8 mouse cellular contexts compared by ENCODE assay signal in the genomic region with DNA sequence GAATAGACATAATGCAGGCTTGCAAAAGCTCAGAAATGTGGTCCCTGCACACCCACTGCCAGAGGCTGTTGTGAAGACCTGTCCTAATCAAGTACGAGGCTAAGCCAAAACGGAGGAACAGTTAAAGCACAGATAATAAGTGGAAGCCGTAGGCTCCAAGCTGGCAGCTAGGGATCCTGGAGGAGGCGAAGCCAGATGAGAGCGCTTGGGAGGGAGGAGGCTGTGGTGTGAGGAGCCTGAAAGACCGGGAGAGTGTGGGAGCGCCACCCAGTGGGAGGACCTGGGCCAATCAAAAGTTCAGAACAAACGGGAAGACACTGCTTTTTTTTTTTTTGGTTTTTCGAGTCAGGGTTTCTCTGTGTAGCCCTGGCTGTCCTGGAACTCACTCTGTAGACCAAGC. TPM values are rescaled to one million over a fixed set of nuclear protein-coding genes. Genes with fewer than 3 reads are reported as not detected.
DNase-seq lines count a peak whose midpoint lies in the region; ATAC-seq and TF ChIP-seq lines count a peak whose summit lies in the region.

No protein-coding gene starts in this region.

- H3K4me1 ChIP-seq in embryonic facial prominence, embryonic 11.5 days (ENCODE audit: control insufficient read depth, insufficient read depth, low read length): peaks cover 11% of the 10 kb centered on the region
- peaks cover 6% of the 10 kb centered on the region for H3K4me1 ChIP-seq in liver, adult 2 months (ENCODE audit: control insufficient read depth, insufficient read depth, low read length)
- peaks cover 4% of the 10 kb centered on the region; the same call in 1 of the 2 replicates for H3K4me1 ChIP-seq in neural tube, embryonic 11.5 days (ENCODE audit: control insufficient read depth, insufficient read depth, low read length)

- no peaks in the 10 kb centered on the region for H3K27me3 ChIP-seq in embryonic facial prominence, embryonic 11.5 days (ENCODE audit: control insufficient read depth, insufficient read depth, low read length)
- no peaks in the 10 kb centered on the region for H3K27me3 ChIP-seq in liver, adult 2 months (ENCODE audit: control insufficient read depth, insufficient read depth, low read length)
- no peaks in the 10 kb centered on the region for H3K27me3 ChIP-seq in neural tube, embryonic 11.5 days (ENCODE audit: control insufficient read depth, insufficient read depth, low read length)

- H3K4me2 ChIP-seq in embryonic facial prominence, embryonic 11.5 days (ENCODE audit: low read depth, low read length): peak overlapping the region; percentile 16; the same call in 1 of the 2 replicates
- H3K4me2 ChIP-seq in neural tube, embryonic 11.5 days (ENCODE audit: low read depth): 0 out of 2 replicates have a peak overlapping the region, but pooled peaks have one; percentile 3

- DNase-seq in CD4-positive helper T cell, adult 2 months (ENCODE audit: low read depth, low spot score): peak; percentile 63
- peak; percentile 80 for DNase-seq in adrenal gland, adult 2 months
- DNase-seq in embryonic facial prominence, embryonic 11.5 days (ENCODE audit: low spot score): peak; percentile 87
- DNase-seq in heart, adult 9 months (ENCODE audit: low spot score in 2 of 2): peak; percentile 56 to 72
- peak; percentile 90 for DNase-seq in kidney, postnatal 10 days
- peak; percentile 68 for DNase-seq in liver, adult 2 months (ENCODE audit: extremely low read depth, low read depth, low spot score)
- DNase-seq in neural tube, embryonic 11.5 days (ENCODE audit: low spot score): peak; percentile 85
- DNase-seq in testis, postnatal 14 days (ENCODE audit: low spot score): peak; percentile 69

- TF ChIP-seq POLR2A in liver, adult 2 months (IDR thresholded peaks at IDR 0.05; ENCODE audit: extremely low read depth, insufficient read depth, low read length): no peak

- no peak for ATAC-seq in embryonic facial prominence, embryonic 11.5 days (replicated peaks; ENCODE audit: insufficient number of reproducible peaks, low FRiP score, low TSS enrichment, low read depth)
- ATAC-seq in neural tube, embryonic 11.5 days (ENCODE audit: insufficient read depth, low FRiP score, low TSS enrichment): no peak

- H3K27ac ChIP-seq in embryonic facial prominence, embryonic 11.5 days (replicated peaks; ENCODE audit: low read depth, low read length): no peak overlapping the region
- H3K27ac ChIP-seq in liver, adult 2 months (replicated peaks; ENCODE audit: insufficient read depth, low read depth, low read length): no peak overlapping the region
- H3K27ac ChIP-seq in neural tube, embryonic 11.5 days (ENCODE audit: low read depth, low read length): no peak overlapping the region

- H3K9me3 ChIP-seq in embryonic facial prominence, embryonic 11.5 days (replicated peaks; ENCODE audit: control insufficient read depth, low read length): no peaks in the 10 kb centered on the region
- no peaks in the 10 kb centered on the region for H3K9me3 ChIP-seq in neural tube, embryonic 11.5 days (ENCODE audit: control insufficient read depth, low read length)

- peak; percentile 90 for TF ChIP-seq CTCF in liver, adult 2 months (IDR thresholded peaks at IDR 0.05; ENCODE audit: low read depth, low read length)

- no peaks in the 10 kb centered on the region for H3K79me2 ChIP-seq in liver, adult 2 months (ENCODE audit: control insufficient read depth, insufficient read depth, low read length)

- WGBS in embryonic facial prominence, embryonic 11.5 days: 2% methylated on average over 9 of the region's 9 CpGs
- WGBS in liver, adult 2 months: 4% methylated on average over 9 of the region's 9 CpGs
- 4% methylated on average over 9 of the region's 9 CpGs for WGBS in neural tube, embryonic 11.5 days

- H3K4me3 ChIP-seq in embryonic facial prominence, embryonic 11.5 days (ENCODE audit: low read depth, low read length): no peak overlapping the region
- H3K4me3 ChIP-seq in liver, adult 2 months (ENCODE audit: insufficient read depth, low read depth, low read length): no peak overlapping the region
- H3K4me3 ChIP-seq in neural tube, embryonic 11.5 days (ENCODE audit: low read depth, low read length): no peak overlapping the region

- no peaks in the 10 kb centered on the region for H3K36me3 ChIP-seq in embryonic facial prominence, embryonic 11.5 days (replicated peaks; ENCODE audit: control insufficient read depth, insufficient read depth, low read depth, low read length)
- H3K36me3 ChIP-seq in liver, adult 2 months (ENCODE audit: control insufficient read depth, insufficient read depth, low read length): no peaks in the 10 kb centered on the region
- H3K36me3 ChIP-seq in neural tube, embryonic 11.5 days (ENCODE audit: control insufficient read depth, insufficient read depth, low read length): no peaks in the 10 kb centered on the region

- no peak overlapping the region; the same call in 1 of the 2 replicates for H3K9ac ChIP-seq in embryonic facial prominence, embryonic 11.5 days (replicated peaks; ENCODE audit: low read length)
- H3K9ac ChIP-seq in liver, adult 2 months (ENCODE audit: low read depth, low read length): peak overlapping the region; percentile 23; the same call in 1 of the 2 replicates
- no peak overlapping the region for H3K9ac ChIP-seq in neural tube, embryonic 11.5 days (ENCODE audit: low read length)

RNA-seq across cellular contexts. Expression of a gene that starts 4.6 kb away (rescaled TPM):
- total RNA-seq in adrenal gland, adult 2 months (2021): 10 to 100 TPM; 52.8 to 57.4 TPM
- polyA plus RNA-seq in adrenal gland, adult 2 months (2012; rRNA removed): 50.3 and 62.4 TPM in 2 replicates
- polyA plus RNA-seq in embryonic facial prominence, embryonic 11.5 days (2014; fragmentation: Nextera tagmentation; extraction: Ambion mirVana): 5.5 TPM in 2 replicates
- 0.55 and 0.74 TPM in 2 replicates for total RNA-seq in liver, adult 2 months (2014; rRNA removed)
- polyA plus RNA-seq in liver, adult 2 months (2012; rRNA removed): 0.45 and 1.8 TPM in 2 replicates
- polyA plus RNA-seq in neural tube, embryonic 11.5 days (2014; fragmentation: Nextera tagmentation; extraction: Ambion mirVana): 0.66 and 1.3 TPM in 2 replicates

RNA-seq across cellular contexts. Expression of a gene that starts 21.9 kb away (rescaled TPM):
- 100 to 1,000 TPM; 104 to 107 TPM for total RNA-seq in adrenal gland, adult 2 months (2021)
- polyA plus RNA-seq in adrenal gland, adult 2 months (2012; rRNA removed): 102 and 105 TPM in 2 replicates
- polyA plus RNA-seq in embryonic facial prominence, embryonic 11.5 days (2014; fragmentation: Nextera tagmentation; extraction: Ambion mirVana): 91.0 and 93.2 TPM in 2 replicates
- 51.5 and 58.5 TPM in 2 replicates for total RNA-seq in liver, adult 2 months (2014; rRNA removed)
- polyA plus RNA-seq in liver, adult 2 months (2012; rRNA removed): 67.1 and 67.7 TPM in 2 replicates
- polyA plus RNA-seq in neural tube, embryonic 11.5 days (2014; fragmentation: Nextera tagmentation; extraction: Ambion mirVana): 104 and 110 TPM in 2 replicates

RNA-seq across cellular contexts. Expression of a gene that starts 22.0 kb away (rescaled TPM):
- 1 to 10 TPM; 1.0 to 6.9 TPM for total RNA-seq in adrenal gland, adult 2 months (2021)
- 0.70 and 0.71 TPM in 2 replicates for polyA plus RNA-seq in adrenal gland, adult 2 months (2012; rRNA removed)
- polyA plus RNA-seq in embryonic facial prominence, embryonic 11.5 days (2014; fragmentation: Nextera tagmentation; extraction: Ambion mirVana): 4.5 and 4.8 TPM in 2 replicates
- 0.28 and 0.34 TPM in 2 replicates for total RNA-seq in liver, adult 2 months (2014; rRNA removed)
- polyA plus RNA-seq in liver, adult 2 months (2012; rRNA removed): 0.13 and 0.61 TPM in 2 replicates
- polyA plus RNA-seq in neural tube, embryonic 11.5 days (2014; fragmentation: Nextera tagmentation; extraction: Ambion mirVana): 6.0 and 9.5 TPM in 2 replicates

RNA-seq across cellular contexts. Expression of a gene that starts 32.6 kb away (rescaled TPM):
- total RNA-seq in adrenal gland, adult 2 months (2021): 10 to 100 TPM in 1 of 2 experiments, 1 to 10 TPM in 1; 7.6 to 10.1 TPM
- polyA plus RNA-seq in adrenal gland, adult 2 months (2012; rRNA removed): 18.8 and 20.4 TPM in 2 replicates
- polyA plus RNA-seq in embryonic facial prominence, embryonic 11.5 days (2014; fragmentation: Nextera tagmentation; extraction: Ambion mirVana): 8.4 and 10.2 TPM in 2 replicates
- total RNA-seq in liver, adult 2 months (2014; rRNA removed): 15.5 and 29.8 TPM in 2 replicates
- polyA plus RNA-seq in liver, adult 2 months (2012; rRNA removed): 62.7 and 154 TPM in 2 replicates
- 2.3 and 5.6 TPM in 2 replicates for polyA plus RNA-seq in neural tube, embryonic 11.5 days (2014; fragmentation: Nextera tagmentation; extraction: Ambion mirVana)

RNA-seq across cellular contexts. Expression of a gene that starts 34.0 kb away (rescaled TPM):
- total RNA-seq in adrenal gland, adult 2 months (2021): 10 to 100 TPM; 51.0 to 53.6 TPM
- 63.8 and 67.8 TPM in 2 replicates for polyA plus RNA-seq in adrenal gland, adult 2 months (2012; rRNA removed)
- 29.9 and 34.5 TPM in 2 replicates for polyA plus RNA-seq in embryonic facial prominence, embryonic 11.5 days (2014; fragmentation: Nextera tagmentation; extraction: Ambion mirVana)
- 16.9 and 18.2 TPM in 2 replicates for total RNA-seq in liver, adult 2 months (2014; rRNA removed)
- polyA plus RNA-seq in liver, adult 2 months (2012; rRNA removed): 29.8 and 45.1 TPM in 2 replicates
- 35.5 and 35.7 TPM in 2 replicates for polyA plus RNA-seq in neural tube, embryonic 11.5 days (2014; fragmentation: Nextera tagmentation; extraction: Ambion mirVana)
